Mouse (Mus musculus): ENCODE measurements around the gene Mex3d. TPM values are rescaled to one million over a fixed set of nuclear protein-coding genes. Genes with fewer than 3 reads are reported as not detected.

Gene Mex3d
- polyA plus RNA-seq, 1 experiment from 2014 or later, result 7.7 TPM

DNA sequence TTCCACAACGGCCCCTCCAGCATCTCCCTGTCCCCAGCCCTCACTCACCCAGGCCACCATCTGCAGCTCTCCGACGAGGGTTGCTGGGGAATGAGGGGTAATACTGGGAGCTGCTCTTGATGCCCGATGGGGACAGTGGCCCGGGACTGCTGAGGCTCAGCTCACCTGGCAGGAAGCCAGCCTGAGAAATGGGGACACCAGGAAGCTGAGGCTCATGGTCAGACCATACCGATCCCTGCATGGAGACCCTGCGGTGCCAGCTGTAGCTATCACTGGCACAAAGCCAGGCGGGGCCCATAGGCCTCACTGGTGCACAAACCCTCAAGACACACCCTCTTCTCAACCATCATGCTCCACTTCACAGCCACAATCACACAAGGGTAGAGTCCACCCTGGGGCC, 32.0 kb upstream of the Mex3d start:
- 90% methylated on average over 8 of the region's 8 CpGs for WGBS
- no peak overlapping the region for H3K27ac ChIP-seq (ENCODE audit: low read length)
- no peaks in the 10 kb centered on the region for H3K27me3 ChIP-seq (ENCODE audit: control insufficient read depth, insufficient read depth, low read length)
- no peak overlapping the region for H3K4me2 ChIP-seq (replicated peaks; ENCODE audit: low read depth, low read length)
- no peaks in the 10 kb centered on the region for H3K9me3 ChIP-seq (ENCODE audit: control insufficient read depth, low read depth, low read length)
- 0 out of 2 replicates have a peak, but pooled peaks cover 8% of the 10 kb centered on the region for H3K4me1 ChIP-seq (ENCODE audit: control insufficient read depth, insufficient read depth, low read length)
- no peak overlapping the region for H3K4me3 ChIP-seq (ENCODE audit: low read depth, low read length)
- no peak for ATAC-seq (ENCODE audit: insufficient number of reproducible peaks, insufficient read depth, low FRiP score, low read depth)
- peaks cover 88% of the 10 kb centered on the region for H3K36me3 ChIP-seq (ENCODE audit: control insufficient read depth, insufficient read depth, low read length)
- no peak overlapping the region for H3K9ac ChIP-seq (replicated peaks; ENCODE audit: low read depth, low read length)

DNA sequence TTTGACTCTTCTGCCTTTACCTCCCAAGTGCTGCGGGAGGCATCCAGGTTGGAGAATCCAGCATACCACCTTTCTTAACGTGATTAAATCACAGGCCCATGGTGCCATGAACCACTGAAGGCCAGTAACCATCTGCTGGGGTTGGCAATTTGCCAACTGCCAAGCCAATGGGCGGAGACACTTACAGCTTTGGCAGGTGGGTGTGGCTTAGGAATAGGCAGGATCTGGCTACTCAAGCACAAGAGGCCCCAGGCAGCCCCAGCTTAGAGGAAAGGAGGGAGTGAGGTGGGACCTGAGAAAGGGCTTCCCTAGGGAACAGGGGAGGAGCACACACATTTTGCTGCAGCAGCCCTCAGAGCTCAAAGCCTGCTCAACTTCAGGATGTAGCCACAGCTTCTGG, 30.9 kb upstream of the Mex3d start:
- Histone ChIP-seq H3K9ac (replicated peaks; ENCODE audit: low read depth, low read length) (no peak overlapping the region), H3K36me3 (ENCODE audit: control insufficient read depth, insufficient read depth, low read length) (peaks cover 94% of the 10 kb centered on the region), H3K27ac (ENCODE audit: low read length) (no peak overlapping the region; the same call in 1 of the 2 replicates), H3K9me3 (ENCODE audit: control insufficient read depth, low read depth, low read length) (no peaks in the 10 kb centered on the region), H3K27me3 (ENCODE audit: control insufficient read depth, insufficient read depth, low read length) (no peaks in the 10 kb centered on the region), H3K4me3 (ENCODE audit: low read depth, low read length) (no peak overlapping the region), H3K4me2 (replicated peaks; ENCODE audit: low read depth, low read length) (no peak overlapping the region), H3K4me1 (ENCODE audit: control insufficient read depth, insufficient read depth, low read length) (0 out of 2 replicates have a peak, but pooled peaks cover 6% of the 10 kb centered on the region)
- ATAC-seq (ENCODE audit: insufficient number of reproducible peaks, insufficient read depth, low FRiP score, low read depth), result peak; percentile 8; the same call in 1 of the 2 replicates
- 55% methylated on average over 3 of the region's 3 CpGs for WGBS

DNA sequence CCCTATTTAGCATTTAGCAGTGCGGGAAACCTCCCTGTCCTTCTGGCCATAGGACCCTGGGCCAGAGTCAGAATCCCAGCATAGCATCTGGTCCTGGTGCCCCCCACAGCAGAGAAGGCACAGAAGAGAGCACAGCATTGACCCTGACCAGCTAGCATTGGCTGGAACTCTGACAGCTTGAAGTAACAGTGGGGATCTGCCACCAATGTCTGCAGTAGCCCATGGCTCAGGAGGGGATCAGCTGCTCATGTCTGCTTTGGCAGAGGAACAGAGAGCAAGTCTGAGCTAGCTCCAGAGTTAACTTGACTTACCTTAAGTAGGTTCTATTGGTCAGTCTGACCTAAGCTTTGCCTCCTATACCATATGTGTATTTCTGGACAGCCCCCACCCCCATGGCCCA, 30.4 kb upstream of the Mex3d start:
- 92% methylated on average over 1 of the region's 1 CpGs for WGBS
- H3K36me3 ChIP-seq (ENCODE audit: control insufficient read depth, insufficient read depth, low read length), result peaks cover 98% of the 10 kb centered on the region
- ATAC-seq (ENCODE audit: insufficient number of reproducible peaks, insufficient read depth, low FRiP score, low read depth), result no peak
- no peak overlapping the region for H3K4me3 ChIP-seq (ENCODE audit: low read depth, low read length)
- H3K4me1 ChIP-seq (ENCODE audit: control insufficient read depth, insufficient read depth, low read length), result 0 out of 2 replicates have a peak, but pooled peaks cover 6% of the 10 kb centered on the region
- no peaks in the 10 kb centered on the region for H3K9me3 ChIP-seq (ENCODE audit: control insufficient read depth, low read depth, low read length)
- no peak overlapping the region for H3K27ac ChIP-seq (ENCODE audit: low read length)
- no peak overlapping the region for H3K9ac ChIP-seq (replicated peaks; ENCODE audit: low read depth, low read length)
- no peak overlapping the region for H3K4me2 ChIP-seq (replicated peaks; ENCODE audit: low read depth, low read length)
- H3K27me3 ChIP-seq (ENCODE audit: control insufficient read depth, insufficient read depth, low read length), result no peaks in the 10 kb centered on the region

DNA sequence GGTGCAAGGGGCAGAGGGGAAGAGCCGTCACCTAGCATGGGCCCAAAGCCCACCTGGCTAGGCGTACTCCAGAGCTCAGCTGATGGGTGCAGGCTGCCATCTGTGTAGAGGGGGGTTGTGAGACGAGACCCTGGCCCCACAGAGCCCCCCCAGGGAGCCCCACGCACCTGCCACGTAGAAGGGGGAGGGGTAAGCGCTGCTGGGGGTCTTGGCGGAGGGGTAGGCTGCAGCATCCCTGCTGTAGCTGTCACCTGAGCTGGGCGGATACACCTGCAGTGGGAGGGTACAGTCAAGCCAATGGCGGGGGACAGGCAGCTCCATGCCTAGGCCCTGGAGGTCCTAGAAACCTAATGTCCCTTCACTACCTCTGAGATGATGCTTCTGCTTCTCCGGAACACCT, 29.9 kb upstream of the Mex3d start:
- Histone ChIP-seq H3K36me3 (ENCODE audit: control insufficient read depth, insufficient read depth, low read length) (peaks cover 99% of the 10 kb centered on the region), H3K27ac (ENCODE audit: low read length) (no peak overlapping the region), H3K4me3 (ENCODE audit: low read depth, low read length) (no peak overlapping the region), H3K27me3 (ENCODE audit: control insufficient read depth, insufficient read depth, low read length) (no peaks in the 10 kb centered on the region), H3K4me1 (ENCODE audit: control insufficient read depth, insufficient read depth, low read length) (0 out of 2 replicates have a peak, but pooled peaks cover 6% of the 10 kb centered on the region), H3K9me3 (ENCODE audit: control insufficient read depth, low read depth, low read length) (no peaks in the 10 kb centered on the region), H3K9ac (replicated peaks; ENCODE audit: low read depth, low read length) (no peak overlapping the region), H3K4me2 (replicated peaks; ENCODE audit: low read depth, low read length) (no peak overlapping the region)
- ATAC-seq (ENCODE audit: insufficient number of reproducible peaks, insufficient read depth, low FRiP score, low read depth), result no peak
- WGBS, result 89% methylated on average over 10 of the region's 10 CpGs

DNA sequence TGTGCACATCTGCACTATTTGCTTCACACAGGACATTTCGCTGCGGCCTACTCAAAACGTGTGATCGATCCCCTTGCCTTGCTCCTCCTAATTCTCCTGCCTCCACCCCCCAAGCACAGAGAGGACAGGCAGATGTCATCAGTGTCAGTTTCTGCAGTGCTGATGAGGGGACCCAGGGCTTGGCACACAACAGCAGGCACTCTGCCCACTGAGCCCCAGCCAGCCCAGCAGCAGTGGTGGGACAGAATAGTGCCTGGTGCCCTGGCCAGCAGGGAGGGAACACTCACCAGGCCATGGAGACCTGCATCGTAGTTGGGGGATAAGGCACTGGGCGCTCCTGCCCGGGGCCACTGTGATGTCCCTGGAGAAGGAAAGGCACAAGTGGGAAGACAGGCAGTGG, 28.1 kb upstream of the Mex3d start:
- Histone ChIP-seq H3K4me3 (ENCODE audit: low read depth, low read length) (no peak overlapping the region), H3K9me3 (ENCODE audit: control insufficient read depth, low read depth, low read length) (no peaks in the 10 kb centered on the region), H3K4me2 (replicated peaks; ENCODE audit: low read depth, low read length) (no peak overlapping the region), H3K36me3 (ENCODE audit: control insufficient read depth, insufficient read depth, low read length) (peaks cover 99% of the 10 kb centered on the region), H3K9ac (replicated peaks; ENCODE audit: low read depth, low read length) (no peak overlapping the region), H3K4me1 (ENCODE audit: control insufficient read depth, insufficient read depth, low read length) (0 out of 2 replicates have a peak, but pooled peaks cover 6% of the 10 kb centered on the region), H3K27me3 (ENCODE audit: control insufficient read depth, insufficient read depth, low read length) (no peaks in the 10 kb centered on the region), H3K27ac (ENCODE audit: low read length) (no peak overlapping the region)
- WGBS, result 87% methylated on average over 7 of the region's 7 CpGs
- no peak for ATAC-seq (ENCODE audit: insufficient number of reproducible peaks, insufficient read depth, low FRiP score, low read depth)

DNA sequence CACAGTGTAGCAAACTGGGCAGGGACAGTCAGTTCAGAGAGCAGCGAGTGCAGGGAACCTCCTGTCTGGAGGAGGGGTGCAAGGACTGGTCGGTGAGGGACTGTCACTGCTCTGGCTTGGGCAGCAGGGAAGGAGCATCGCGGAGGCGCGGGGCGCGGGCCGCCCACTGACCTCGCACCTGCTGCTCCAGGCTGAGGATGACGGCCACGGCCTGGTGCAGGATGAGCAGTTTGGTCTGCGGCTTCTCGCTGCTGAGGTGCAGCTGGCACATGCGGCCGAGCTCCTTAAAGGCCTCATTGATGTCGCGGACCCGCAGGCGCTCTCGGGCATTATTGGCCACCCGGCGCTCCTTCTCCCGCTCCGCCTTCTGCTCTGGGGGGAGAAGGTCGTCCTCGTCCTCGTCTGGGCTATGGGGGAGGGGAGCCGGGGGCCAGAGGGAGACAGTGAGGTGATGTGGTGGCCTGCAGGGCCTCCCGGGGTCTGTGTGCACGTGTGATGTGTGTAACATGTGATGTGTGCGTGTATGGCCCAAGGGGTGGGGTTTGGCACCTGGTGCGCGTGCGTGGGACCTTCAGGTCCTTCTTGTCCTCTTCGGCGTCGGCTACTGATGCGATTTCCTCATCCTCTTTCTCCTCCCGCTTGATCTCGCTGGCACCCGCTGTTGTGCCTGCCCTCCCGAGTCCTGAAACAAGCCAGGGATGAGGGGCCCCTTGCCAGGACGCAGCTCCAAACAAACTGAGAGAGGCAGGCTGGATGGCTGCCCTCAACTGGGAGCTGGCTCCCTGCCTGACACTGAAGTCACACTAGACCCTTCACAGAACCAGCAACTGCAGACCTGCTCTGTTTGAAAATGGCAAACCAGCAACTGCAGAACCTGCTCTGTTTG, 25.4 kb upstream of the Mex3d start:
- H3K4me2 ChIP-seq (replicated peaks; ENCODE audit: low read depth, low read length), result no peak overlapping the region
- ATAC-seq (ENCODE audit: insufficient number of reproducible peaks, insufficient read depth, low FRiP score, low read depth), result no peak
- no peak overlapping the region for H3K4me3 ChIP-seq (ENCODE audit: low read depth, low read length)
- no peak overlapping the region for H3K27ac ChIP-seq (ENCODE audit: low read length)
- H3K36me3 ChIP-seq (ENCODE audit: control insufficient read depth, insufficient read depth, low read length), result peaks cover 83% of the 10 kb centered on the region
- H3K9me3 ChIP-seq (ENCODE audit: control insufficient read depth, low read depth, low read length), result no peaks in the 10 kb centered on the region
- H3K27me3 ChIP-seq (ENCODE audit: control insufficient read depth, insufficient read depth, low read length), result no peaks in the 10 kb centered on the region
- no peaks in the 10 kb centered on the region for H3K4me1 ChIP-seq (ENCODE audit: control insufficient read depth, insufficient read depth, low read length)
- H3K9ac ChIP-seq (replicated peaks; ENCODE audit: low read depth, low read length), result no peak overlapping the region
- 85% methylated on average over 44 of the region's 44 CpGs for WGBS

DNA sequence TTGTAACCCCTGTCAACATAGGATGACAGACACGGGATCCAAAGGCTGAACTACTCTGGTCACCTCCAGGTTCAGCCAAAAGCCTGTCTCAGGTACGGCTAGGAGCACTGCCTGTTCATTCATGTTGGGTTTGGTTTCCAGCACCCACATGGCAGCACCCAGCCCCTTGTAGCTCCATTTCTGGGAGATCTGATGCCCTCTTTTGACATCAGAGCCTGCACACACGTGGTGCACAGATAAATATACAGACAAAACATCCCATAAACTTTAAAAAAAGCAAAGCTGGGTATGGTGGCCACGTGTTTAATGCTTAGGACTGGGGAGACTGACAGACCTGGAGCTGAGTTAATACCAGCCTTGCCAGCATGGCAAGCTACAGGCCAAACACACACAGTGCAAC, 20.5 kb upstream of the Mex3d start:
- H3K27ac ChIP-seq (ENCODE audit: low read length), result no peak overlapping the region
- H3K27me3 ChIP-seq (ENCODE audit: control insufficient read depth, insufficient read depth, low read length), result no peaks in the 10 kb centered on the region
- peaks cover 45% of the 10 kb centered on the region for H3K36me3 ChIP-seq (ENCODE audit: control insufficient read depth, insufficient read depth, low read length)
- H3K9ac ChIP-seq (replicated peaks; ENCODE audit: low read depth, low read length), result no peak overlapping the region
- WGBS, result 38% methylated on average over 4 of the region's 4 CpGs
- no peaks in the 10 kb centered on the region for H3K9me3 ChIP-seq (ENCODE audit: control insufficient read depth, low read depth, low read length)
- ATAC-seq (ENCODE audit: insufficient number of reproducible peaks, insufficient read depth, low FRiP score, low read depth), result no peak
- H3K4me2 ChIP-seq (replicated peaks; ENCODE audit: low read depth, low read length), result no peak overlapping the region
- H3K4me3 ChIP-seq (ENCODE audit: low read depth, low read length), result no peak overlapping the region
- H3K4me1 ChIP-seq (ENCODE audit: control insufficient read depth, insufficient read depth, low read length), result peaks cover 17% of the 10 kb centered on the region

DNA sequence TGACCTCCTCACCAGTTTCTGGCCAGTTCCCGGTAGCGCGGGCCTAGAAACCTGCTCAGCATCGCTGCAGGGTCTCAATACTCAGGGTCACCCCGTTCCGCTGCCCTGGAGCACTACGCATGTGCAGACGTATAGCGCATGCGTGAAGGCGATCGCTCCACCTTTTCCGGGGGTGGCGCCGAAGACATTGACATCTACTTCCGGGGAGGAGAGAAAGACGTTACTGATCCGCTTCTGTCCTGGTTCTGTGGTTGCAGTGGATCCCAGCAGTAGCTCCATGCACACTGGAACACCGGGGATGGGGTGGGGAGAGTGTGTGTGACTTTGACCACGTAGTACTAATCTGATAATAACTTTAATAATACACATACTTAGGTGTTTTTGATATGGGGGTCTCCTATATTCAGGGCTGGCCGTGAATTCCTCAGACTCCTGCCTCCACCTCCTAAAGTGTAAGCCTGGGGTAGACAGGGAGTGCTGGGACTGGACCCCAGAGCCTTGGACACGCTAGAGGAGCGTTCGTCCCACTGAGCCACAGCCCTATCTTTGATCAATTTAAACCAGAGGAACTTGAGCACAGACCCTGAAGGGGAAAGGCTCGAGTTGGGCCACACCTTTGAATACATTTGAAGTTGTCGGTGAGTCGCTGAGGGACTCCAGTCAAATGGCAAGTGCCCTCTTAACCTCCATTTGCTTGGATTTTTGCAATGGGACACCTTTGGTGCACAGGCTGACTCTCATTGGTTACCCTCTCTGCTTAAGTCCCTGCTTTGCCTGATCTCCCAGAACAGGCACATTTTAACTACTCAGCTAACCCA, 19.4 kb upstream of the Mex3d start, which contains the start of gene Uqcr11:
TSS of gene Uqcr11 (minus strand) at position 147 of the 818 bp plus-strand sequence.
- H3K4me1 ChIP-seq (ENCODE audit: control insufficient read depth, insufficient read depth, low read length), result peaks cover 17% of the 10 kb centered on the region
- ATAC-seq (ENCODE audit: insufficient number of reproducible peaks, insufficient read depth, low FRiP score, low read depth), result peak; percentile 82
- 1% methylated on average over 27 of the region's 27 CpGs for WGBS
- H3K36me3 ChIP-seq (ENCODE audit: control insufficient read depth, insufficient read depth, low read length), result peaks cover 44% of the 10 kb centered on the region
- H3K9ac ChIP-seq (replicated peaks; ENCODE audit: low read depth, low read length), result peak within 1 kb of the TSS; percentile 84
- H3K9me3 ChIP-seq (ENCODE audit: control insufficient read depth, low read depth, low read length), result no peaks in the 10 kb centered on the region
- peak within 1 kb of the TSS; percentile 92 for H3K4me2 ChIP-seq (replicated peaks; ENCODE audit: low read depth, low read length)
- peak within 1 kb of the TSS; percentile 93 for H3K4me3 ChIP-seq (ENCODE audit: low read depth, low read length)
- no peaks in the 10 kb centered on the region for H3K27me3 ChIP-seq (ENCODE audit: control insufficient read depth, insufficient read depth, low read length)
- peak within 1 kb of the TSS; percentile 90 for H3K27ac ChIP-seq (ENCODE audit: low read length)

All from stomach, embryonic 14.5 days (tissue).